Mouse (Mus musculus): ENCODE data around the gene Stip1. TPM values are rescaled to one million over a fixed set of nuclear protein-coding genes. Genes with fewer than 3 reads are reported as not detected.

Stip1 gene
- total and polyA plus RNA-seq, 3 experiments, result 178 to 314 (median 202) TPM

DNA sequence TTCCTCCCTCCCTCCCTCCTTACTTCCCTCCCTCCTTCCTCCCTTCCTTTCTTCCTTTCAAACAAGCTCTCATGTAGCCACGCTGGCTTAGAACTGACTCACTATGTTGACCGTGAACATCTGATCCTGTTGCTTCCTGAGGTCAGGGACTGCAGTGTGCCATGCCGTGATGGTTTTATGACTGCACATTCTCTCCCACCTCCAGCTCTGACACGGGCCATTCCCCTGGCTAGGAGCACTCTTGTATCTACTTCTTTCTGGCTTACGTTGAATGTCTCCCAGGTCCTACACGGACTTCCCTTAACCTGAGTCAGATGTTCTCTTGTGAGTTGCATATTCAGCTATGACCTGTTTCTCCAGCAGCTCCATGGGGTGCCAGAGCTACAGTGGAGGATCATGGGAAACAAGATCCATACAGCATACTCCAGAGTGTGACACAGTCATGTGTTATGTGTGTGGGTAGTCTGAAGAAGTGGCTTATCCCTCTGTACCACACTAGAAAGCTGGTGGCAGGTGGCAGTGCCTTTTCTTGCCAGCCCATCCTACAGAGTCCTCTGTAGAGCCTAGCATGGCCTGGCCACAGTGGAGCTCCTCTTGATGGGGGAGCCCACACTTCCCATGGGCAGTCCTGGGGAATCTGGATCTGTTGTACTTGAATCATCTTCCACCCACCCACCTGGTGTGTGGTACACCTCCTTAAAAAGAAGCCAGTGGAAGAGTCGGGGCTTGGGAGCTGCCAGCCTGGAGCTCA is 41.9 kb upstream of the Stip1 start:
- in situ Hi-C loops (cut with MboI; ENCODE audit: low pct_ligation_motif_present, low pct_unique_long_range_greater_than_20kb, low sequenced_read_pairs), result no loop called here
- no peak overlapping the region for H3K9ac ChIP-seq (ENCODE audit: insufficient read depth, low read depth)
- H3K4me3 ChIP-seq (replicated peaks in 1 of 3; ENCODE audit: low read depth in 2 of 3, low read length in 2 of 3, poor library complexity in 1 of 3), result no peak overlapping the region
- DNase-seq (ENCODE audit: extremely low read depth), result no peak
- dilution Hi-C loops (cut with MboI; ENCODE audit: extremely low pct_ligation_motif_present, extremely low pct_unique_long_range_greater_than_20kb, low sequenced_read_pairs), result no loop called here
- peaks cover 92% of the 10 kb centered on the region for H3K27me3 ChIP-seq (replicated peaks)
- no peak overlapping the region for H3K27ac ChIP-seq (ENCODE audit: insufficient read depth, low read depth)
- no peaks in the 10 kb centered on the region for H3K79me2 ChIP-seq (replicated peaks; ENCODE audit: control insufficient read depth, extremely low read depth, insufficient read depth, poor library complexity, severe bottlenecking)
- peaks cover 0 to 13% of the 10 kb centered on the region in 2 experiments; a peak in 2 of 4 replicates for H3K4me1 ChIP-seq (ENCODE audit: control insufficient read depth in 1 of 2, insufficient read depth in 2 of 2)
- no peak for TF ChIP-seq CTCF (conservative IDR thresholded peaks at IDR 0.05 in 1 of 2, IDR thresholded peaks at IDR 0.05 in 1 of 2; ENCODE audit: low read depth in 2 of 2, low read length in 2 of 2)
- TF ChIP-seq CHD2 (IDR thresholded peaks at IDR 0.05; ENCODE audit: low read length), result no peak
- no peak for TF ChIP-seq NRF1 (IDR thresholded peaks at IDR 0.05; ENCODE audit: low read depth, low read length)
- TF ChIP-seq TCF12 (IDR thresholded peaks at IDR 0.05; ENCODE audit: low read depth, low read length), result no peak
- no peak for TF ChIP-seq ZKSCAN1 (IDR thresholded peaks at IDR 0.05; ENCODE audit: borderline replicate concordance, low read depth, low read length)
- TF ChIP-seq USF1 (IDR thresholded peaks at IDR 0.05; ENCODE audit: low read depth, low read length), result no peak
- no peak for TF ChIP-seq ELF1 (IDR thresholded peaks at IDR 0.05; ENCODE audit: low read depth, low read length)
- TF ChIP-seq SMC3 (IDR thresholded peaks at IDR 0.05; ENCODE audit: low read depth, low read length), result no peak
- TF ChIP-seq HCFC1 (IDR thresholded peaks at IDR 0.05; ENCODE audit: low read depth, low read length), result no peak
- TF ChIP-seq UBTF (IDR thresholded peaks at IDR 0.05; ENCODE audit: low read depth, low read length), result no peak
- TF ChIP-seq TBP (conservative IDR thresholded peaks at IDR 0.05; ENCODE audit: low read depth, low read length), result no peak
- TF ChIP-seq MEF2A (IDR thresholded peaks at IDR 0.05; ENCODE audit: borderline replicate concordance, low read depth, low read length), result no peak
- no peak for TF ChIP-seq POLR2AphosphoS2 (IDR thresholded peaks at IDR 0.05; ENCODE audit: low read depth, low read length)
- TF ChIP-seq GABPA (IDR thresholded peaks at IDR 0.05; ENCODE audit: insufficient replicate concordance, low read depth, low read length), result no peak
- no peak for TF ChIP-seq JUN (IDR thresholded peaks at IDR 0.05; ENCODE audit: insufficient read depth, low read depth, low read length)
- TF ChIP-seq PAX5 (IDR thresholded peaks at IDR 0.05; ENCODE audit: low read length), result no peak
- TF ChIP-seq POLR2A (IDR thresholded peaks at IDR 0.05; ENCODE audit: low read depth, low read length), result no peak
- TF ChIP-seq RAD21 (IDR thresholded peaks at IDR 0.05; ENCODE audit: low read depth, low read length), result no peak
- TF ChIP-seq IRF4 (IDR thresholded peaks at IDR 0.05; ENCODE audit: low read depth, low read length), result no peak
- TF ChIP-seq MAFK (IDR thresholded peaks at IDR 0.05; ENCODE audit: insufficient replicate concordance, low read length), result no peak
- H3K36me3 ChIP-seq (replicated peaks in 1 of 2; ENCODE audit: control insufficient read depth in 1 of 2, insufficient read depth in 1 of 2, low read length in 1 of 2), result no peaks in the 10 kb centered on the region
- H3K4me2 ChIP-seq (ENCODE audit: insufficient read depth, low read depth, poor library complexity, severe bottlenecking), result no peak overlapping the region
- H3K9me3 ChIP-seq (replicated peaks; ENCODE audit: low read length), result no peaks in the 10 kb centered on the region

GRCm38 (mm10) chr19:7078271-7078670 is 38.5 kb upstream of the Stip1 start:
- Histone ChIP-seq H3K27me3 (replicated peaks) (peaks cover 76% of the 10 kb centered on the region), H3K9me3 (replicated peaks; ENCODE audit: low read length) (no peaks in the 10 kb centered on the region), H3K27ac (ENCODE audit: insufficient read depth, low read depth) (no peak overlapping the region), H3K79me2 (replicated peaks; ENCODE audit: control insufficient read depth, extremely low read depth, insufficient read depth, poor library complexity, severe bottlenecking) (no peaks in the 10 kb centered on the region), H3K9ac (ENCODE audit: insufficient read depth, low read depth) (no peak overlapping the region), H3K4me1 (ENCODE audit: control insufficient read depth in 1 of 2, insufficient read depth in 2 of 2) (peaks cover 0 to 9% of the 10 kb centered on the region in 2 experiments; a peak in 2 of 4 replicates), H3K4me3 (replicated peaks in 1 of 3; ENCODE audit: low read depth in 2 of 3, low read length in 2 of 3, poor library complexity in 1 of 3) (no peak overlapping the region), H3K4me2 (ENCODE audit: insufficient read depth, low read depth, poor library complexity, severe bottlenecking) (no peak overlapping the region), H3K36me3 (replicated peaks in 1 of 2; ENCODE audit: control insufficient read depth in 1 of 2, insufficient read depth in 1 of 2, low read length in 1 of 2) (no peaks in the 10 kb centered on the region)
- dilution Hi-C loops (cut with MboI; ENCODE audit: extremely low pct_ligation_motif_present, extremely low pct_unique_long_range_greater_than_20kb, low sequenced_read_pairs) (no loop called here), in situ Hi-C loops (cut with MboI; ENCODE audit: low pct_ligation_motif_present, low pct_unique_long_range_greater_than_20kb, low sequenced_read_pairs) (no loop called here)
- no peak for DNase-seq (ENCODE audit: extremely low read depth)
- no peak for TF ChIP-seq JUND (conservative IDR thresholded peaks at IDR 0.05; ENCODE audit: low read depth, low read length)
- no peak for TF ChIP-seq POLR2A (IDR thresholded peaks at IDR 0.05; ENCODE audit: low read depth, low read length)
- TF ChIP-seq USF2 (conservative IDR thresholded peaks at IDR 0.05; ENCODE audit: low read depth, low read length), result no peak
- TF ChIP-seq GABPA (IDR thresholded peaks at IDR 0.05; ENCODE audit: insufficient replicate concordance, low read depth, low read length), result no peak
- no peak for TF ChIP-seq BHLHE40 (IDR thresholded peaks at IDR 0.05; ENCODE audit: low read depth, low read length)
- no peak for TF ChIP-seq CHD2 (IDR thresholded peaks at IDR 0.05; ENCODE audit: low read length)
- TF ChIP-seq MAFK (IDR thresholded peaks at IDR 0.05; ENCODE audit: insufficient replicate concordance, low read length), result no peak
- no peak for TF ChIP-seq E2F4 (IDR thresholded peaks at IDR 0.05; ENCODE audit: insufficient replicate concordance, low read depth, low read length)
- TF ChIP-seq JUN (IDR thresholded peaks at IDR 0.05; ENCODE audit: insufficient read depth, low read depth, low read length), result no peak
- no peak for TF ChIP-seq MAZ (IDR thresholded peaks at IDR 0.05; ENCODE audit: low read depth, low read length)
- no peak for TF ChIP-seq ZKSCAN1 (IDR thresholded peaks at IDR 0.05; ENCODE audit: borderline replicate concordance, low read depth, low read length)
- TF ChIP-seq MAX (IDR thresholded peaks at IDR 0.05; ENCODE audit: low read length), result no peak
- no peak for TF ChIP-seq USF1 (IDR thresholded peaks at IDR 0.05; ENCODE audit: low read depth, low read length)
- TF ChIP-seq RCOR1 (conservative IDR thresholded peaks at IDR 0.05; ENCODE audit: low read depth, low read length), result no peak
- TF ChIP-seq PAX5 (IDR thresholded peaks at IDR 0.05; ENCODE audit: low read length), result no peak
- TF ChIP-seq HCFC1 (IDR thresholded peaks at IDR 0.05; ENCODE audit: low read depth, low read length), result no peak
